Mouse (Mus musculus): ENCODE data around the gene Micall1. TPM values are rescaled to one million over a fixed set of nuclear protein-coding genes. Genes with fewer than 3 reads are reported as not detected.

Gene Micall1
- polyA plus RNA-seq, 1 experiment from 2014 or later = 6.6 TPM

DNA sequence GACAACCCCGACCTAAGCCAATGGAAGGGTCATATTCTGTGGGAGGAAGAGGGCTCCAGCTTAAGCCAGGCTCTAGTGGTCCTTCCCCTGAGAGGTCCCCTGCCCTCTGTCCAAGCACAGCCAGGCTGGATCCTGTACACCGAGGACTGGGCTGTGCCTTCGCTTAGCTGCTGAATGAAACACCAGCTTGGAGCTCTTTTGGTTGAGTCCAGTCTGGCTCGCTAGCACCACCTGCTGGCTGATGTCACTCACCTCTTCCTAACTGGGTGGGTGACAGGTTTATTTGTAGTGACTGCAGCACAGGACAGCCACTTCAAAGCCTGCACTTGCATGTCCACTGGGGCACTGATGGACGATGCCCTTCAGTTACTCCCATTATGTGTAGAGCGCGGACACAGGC, 39.8 kb downstream of the Micall1 start:
- peaks cover 57% of the 10 kb centered on the region for H3K36me3 ChIP-seq (ENCODE audit: insufficient read depth, low read length)

DNA sequence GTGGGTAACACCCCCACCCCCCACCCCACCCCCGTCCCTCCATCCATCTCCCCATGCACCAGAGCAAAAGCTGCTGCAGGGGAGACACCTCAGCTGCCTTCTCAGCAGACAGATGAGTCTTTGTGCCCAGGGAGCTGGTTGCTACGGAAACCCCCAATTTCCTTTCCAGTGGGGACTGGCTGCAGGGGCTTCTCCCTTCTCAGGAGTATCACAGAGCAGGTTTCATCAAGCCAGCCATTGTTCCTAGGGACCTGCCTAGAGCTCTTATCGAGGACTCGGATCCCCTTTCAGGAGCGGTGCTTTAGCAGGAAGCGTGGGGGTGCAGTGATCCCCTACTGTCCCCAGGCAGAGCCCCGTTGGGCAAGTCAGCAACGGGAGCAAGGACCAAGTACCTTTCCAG, 43.2 kb downstream of the Micall1 start:
- H3K9ac ChIP-seq (ENCODE audit: low read depth, low read length) = no peak overlapping the region
- H3K36me3 ChIP-seq (ENCODE audit: insufficient read depth, low read length) = peaks cover 37% of the 10 kb centered on the region; the same call in 1 of the 2 replicates
- WGBS = 80% methylated on average over 8 of the region's 8 CpGs
- H3K4me3 ChIP-seq (replicated peaks; ENCODE audit: low read depth, low read length) = no peak overlapping the region
- H3K27ac ChIP-seq = no peak overlapping the region
- no peaks in the 10 kb centered on the region for H3K4me1 ChIP-seq (replicated peaks; ENCODE audit: insufficient read depth, low read length)
- no peaks in the 10 kb centered on the region for H3K27me3 ChIP-seq (ENCODE audit: insufficient read depth, low read length)
- ATAC-seq (replicated peaks; ENCODE audit: low FRiP score, low read depth) (no peak), DNase-seq (ENCODE audit: low spot score) (no peak)
- no peaks in the 10 kb centered on the region for H3K9me3 ChIP-seq (replicated peaks; ENCODE audit: low read length)
- TF ChIP-seq CTCF (IDR thresholded peaks at IDR 0.05; ENCODE audit: low read depth) = no peak
- H3K4me2 ChIP-seq (ENCODE audit: low read length) = no peak overlapping the region

More for the DNA sequence above, 39.8 kb downstream of the Micall1 start:
- TF ChIP-seq CTCF (IDR thresholded peaks at IDR 0.05; ENCODE audit: low read depth) = peak; percentile 94
- DNase-seq (ENCODE audit: low spot score) (peak; percentile 89), ATAC-seq (replicated peaks; ENCODE audit: low FRiP score, low read depth) (peak; percentile 43; the same call in 1 of the 2 replicates)
- Histone ChIP-seq H3K9ac (ENCODE audit: low read depth, low read length) (no peak overlapping the region), H3K27ac (no peak overlapping the region), H3K4me3 (replicated peaks; ENCODE audit: low read depth, low read length) (no peak overlapping the region), H3K4me1 (replicated peaks; ENCODE audit: insufficient read depth, low read length) (no peaks in the 10 kb centered on the region), H3K4me2 (ENCODE audit: low read length) (no peak overlapping the region), H3K27me3 (ENCODE audit: insufficient read depth, low read length) (no peaks in the 10 kb centered on the region), H3K9me3 (replicated peaks; ENCODE audit: low read length) (no peaks in the 10 kb centered on the region)
- WGBS = 45% methylated on average over 7 of the region's 7 CpGs

DNA sequence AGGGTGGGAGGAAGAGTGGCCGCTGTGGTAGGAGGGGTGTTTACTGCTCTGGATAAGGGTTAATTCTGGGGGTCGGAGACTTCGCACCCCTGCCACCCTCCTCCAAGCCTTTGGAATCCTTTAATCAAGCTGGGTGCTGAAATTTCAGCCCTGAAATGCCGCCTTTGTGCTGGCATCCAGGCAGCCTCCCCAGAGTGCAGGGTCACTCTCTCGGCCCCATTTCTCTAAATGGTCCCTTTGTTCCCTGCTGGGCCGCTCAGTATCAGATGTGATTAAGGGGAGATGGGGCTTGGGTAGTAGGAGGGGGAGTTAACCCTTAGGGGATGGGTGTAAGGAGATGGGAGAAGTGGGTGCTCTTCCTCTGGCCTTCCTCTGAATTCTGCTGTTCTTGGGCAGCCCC, 44.0 kb downstream of the Micall1 start:
- Histone ChIP-seq H3K27ac (no peak overlapping the region), H3K9me3 (replicated peaks; ENCODE audit: low read length) (no peaks in the 10 kb centered on the region), H3K4me3 (replicated peaks; ENCODE audit: low read depth, low read length) (no peak overlapping the region), H3K4me1 (replicated peaks; ENCODE audit: insufficient read depth, low read length) (no peaks in the 10 kb centered on the region), H3K4me2 (ENCODE audit: low read length) (no peak overlapping the region), H3K36me3 (ENCODE audit: insufficient read depth, low read length) (peaks cover 30% of the 10 kb centered on the region; the same call in 1 of the 2 replicates), H3K27me3 (ENCODE audit: insufficient read depth, low read length) (no peaks in the 10 kb centered on the region), H3K9ac (ENCODE audit: low read depth, low read length) (no peak overlapping the region)
- no peak for TF ChIP-seq CTCF (IDR thresholded peaks at IDR 0.05; ENCODE audit: low read depth)
- DNase-seq (ENCODE audit: low spot score) = no peak
- ATAC-seq (replicated peaks; ENCODE audit: low FRiP score, low read depth) = no peak
- WGBS = 61% methylated on average over 6 of the region's 6 CpGs

DNA sequence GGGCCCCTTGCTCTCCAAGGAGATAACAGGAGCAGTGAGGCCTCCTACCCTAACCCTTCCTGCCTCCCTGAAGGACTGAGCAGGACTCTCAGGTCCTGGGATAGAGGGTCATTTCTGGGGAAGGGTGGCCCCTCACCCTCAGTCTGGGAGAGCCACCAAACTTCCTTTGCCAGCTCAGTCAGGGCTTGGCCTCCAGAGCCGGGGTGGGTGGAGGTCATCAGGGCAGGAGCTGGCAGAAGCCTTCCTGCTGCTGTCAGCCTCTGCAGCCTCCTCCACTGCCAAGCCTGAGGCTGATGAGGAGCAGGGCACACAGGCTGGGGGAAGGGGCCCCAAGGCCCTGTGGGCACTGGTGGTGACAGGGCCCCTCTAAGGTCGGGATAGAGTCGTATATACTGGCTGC, 46.9 kb downstream of the Micall1 start:
- no peak for TF ChIP-seq CTCF (IDR thresholded peaks at IDR 0.05; ENCODE audit: low read depth)
- H3K36me3 ChIP-seq (ENCODE audit: insufficient read depth, low read length) = 0 out of 2 replicates have a peak, but pooled peaks cover 15% of the 10 kb centered on the region
- no peak overlapping the region for H3K4me2 ChIP-seq (ENCODE audit: low read length)
- no peak overlapping the region for H3K9ac ChIP-seq (ENCODE audit: low read depth, low read length)
- H3K27ac ChIP-seq = no peak overlapping the region
- ATAC-seq (replicated peaks; ENCODE audit: low FRiP score, low read depth) = 0 out of 2 replicates have a peak, but pooled peaks have one; percentile 50
- no peaks in the 10 kb centered on the region for H3K27me3 ChIP-seq (ENCODE audit: insufficient read depth, low read length)
- 23% methylated on average over 3 of the region's 3 CpGs for WGBS
- no peaks in the 10 kb centered on the region for H3K4me1 ChIP-seq (replicated peaks; ENCODE audit: insufficient read depth, low read length)
- DNase-seq (ENCODE audit: low spot score) = no peak
- H3K4me3 ChIP-seq (replicated peaks; ENCODE audit: low read depth, low read length) = no peak overlapping the region
- no peaks in the 10 kb centered on the region for H3K9me3 ChIP-seq (replicated peaks; ENCODE audit: low read length)

DNA sequence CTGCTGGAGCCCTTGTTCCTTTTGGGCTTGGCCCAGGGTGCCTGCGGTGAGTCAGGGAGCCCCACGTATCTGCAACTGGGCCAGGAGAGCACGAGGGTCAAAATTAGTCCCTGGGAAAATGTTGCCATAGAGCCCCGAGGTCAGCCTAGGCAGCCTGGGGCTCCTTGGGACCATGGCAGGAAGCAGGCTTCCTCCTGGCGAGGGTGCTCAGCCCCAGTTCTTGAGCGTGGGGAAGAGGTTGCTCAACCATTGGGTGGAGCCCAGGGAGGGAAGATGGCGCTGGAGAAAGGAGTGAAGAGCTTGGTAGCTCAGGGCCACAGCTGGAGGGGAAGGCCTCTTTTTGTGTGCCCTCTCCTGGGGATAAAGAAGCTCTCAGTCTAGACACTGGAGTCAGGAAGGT, 53.6 kb downstream of the Micall1 start:
- H3K27me3 ChIP-seq (ENCODE audit: insufficient read depth, low read length) = peaks cover 33% of the 10 kb centered on the region
- no peak overlapping the region for H3K4me3 ChIP-seq (replicated peaks; ENCODE audit: low read depth, low read length)
- H3K9ac ChIP-seq (ENCODE audit: low read depth, low read length) = no peak overlapping the region

DNA sequence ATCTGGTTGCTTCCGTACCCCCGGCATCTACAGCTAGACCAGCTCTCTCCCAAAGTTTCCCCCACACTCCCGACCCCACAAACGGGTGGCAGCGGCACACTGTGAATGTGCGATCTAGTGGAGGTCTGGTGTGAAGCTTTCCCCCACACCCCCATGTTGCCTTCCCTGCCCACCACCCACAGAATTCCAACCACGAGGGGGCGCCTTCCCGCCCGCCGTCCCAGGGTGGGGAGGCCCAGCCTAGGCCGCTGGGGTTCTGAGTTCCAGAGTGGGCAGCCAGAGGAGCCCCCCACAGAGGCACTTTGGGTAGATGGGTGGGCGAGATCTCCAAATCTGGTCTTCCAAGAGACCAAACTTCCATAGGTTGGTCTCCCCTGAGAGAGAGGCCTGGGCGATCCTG, 54.1 kb downstream of the Micall1 start:
- ATAC-seq (replicated peaks; ENCODE audit: low FRiP score, low read depth) = no peak
- no peaks in the 10 kb centered on the region for H3K4me1 ChIP-seq (replicated peaks; ENCODE audit: insufficient read depth, low read length)
- 48% methylated on average over 14 of the region's 14 CpGs for WGBS
- DNase-seq (ENCODE audit: low spot score) = no peak
- peaks cover 33% of the 10 kb centered on the region for H3K27me3 ChIP-seq (ENCODE audit: insufficient read depth, low read length)
- H3K36me3 ChIP-seq (ENCODE audit: insufficient read depth, low read length) = no peaks in the 10 kb centered on the region
- no peak overlapping the region for H3K27ac ChIP-seq
- no peak overlapping the region for H3K9ac ChIP-seq (ENCODE audit: low read depth, low read length)
- peak; percentile 46 for TF ChIP-seq CTCF (IDR thresholded peaks at IDR 0.05; ENCODE audit: low read depth)
- no peak overlapping the region for H3K4me2 ChIP-seq (ENCODE audit: low read length)
- no peak overlapping the region for H3K4me3 ChIP-seq (replicated peaks; ENCODE audit: low read depth, low read length)
- no peaks in the 10 kb centered on the region for H3K9me3 ChIP-seq (replicated peaks; ENCODE audit: low read length)

More for the DNA sequence above, 53.6 kb downstream of the Micall1 start:
- DNase-seq (ENCODE audit: low spot score) (no peak), ATAC-seq (replicated peaks; ENCODE audit: low FRiP score, low read depth) (no peak)
- H3K4me1 ChIP-seq (replicated peaks; ENCODE audit: insufficient read depth, low read length) = no peaks in the 10 kb centered on the region
- WGBS = 68% methylated on average over 7 of the region's 7 CpGs
- no peaks in the 10 kb centered on the region for H3K9me3 ChIP-seq (replicated peaks; ENCODE audit: low read length)
- TF ChIP-seq CTCF (IDR thresholded peaks at IDR 0.05; ENCODE audit: low read depth) = no peak
- H3K27ac ChIP-seq = no peak overlapping the region
- no peaks in the 10 kb centered on the region for H3K36me3 ChIP-seq (ENCODE audit: insufficient read depth, low read length)
- no peak overlapping the region for H3K4me2 ChIP-seq (ENCODE audit: low read length)

DNA sequence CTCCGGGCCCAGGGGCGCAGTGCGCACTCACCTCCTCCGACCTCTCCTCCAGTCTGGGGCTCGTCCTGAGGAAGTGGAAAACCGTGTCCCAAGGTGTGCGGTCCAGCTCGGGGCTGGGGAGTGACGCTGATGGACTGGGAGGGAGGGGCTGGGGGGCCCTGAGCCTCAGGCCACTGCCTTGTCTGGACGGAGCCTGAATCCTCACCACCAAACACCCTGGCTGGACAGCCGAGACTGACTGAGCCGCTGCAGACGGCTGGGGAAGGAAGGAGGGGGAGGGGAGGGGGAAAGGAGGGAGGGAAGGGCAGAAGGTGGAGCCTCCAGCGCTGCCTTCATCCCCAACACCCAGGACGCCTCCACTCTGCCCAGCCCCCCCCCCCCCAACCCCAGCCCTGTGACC, 55.6 kb downstream of the Micall1 start:
- no peak for TF ChIP-seq CTCF (IDR thresholded peaks at IDR 0.05; ENCODE audit: low read depth)
- no peak; the same call in 1 of the 2 replicates for ATAC-seq (replicated peaks; ENCODE audit: low FRiP score, low read depth)
- Histone ChIP-seq H3K27ac (no peak overlapping the region), H3K4me3 (replicated peaks; ENCODE audit: low read depth, low read length) (no peak overlapping the region), H3K27me3 (ENCODE audit: insufficient read depth, low read length) (peaks cover 33% of the 10 kb centered on the region), H3K4me2 (ENCODE audit: low read length) (no peak overlapping the region), H3K9me3 (replicated peaks; ENCODE audit: low read length) (no peaks in the 10 kb centered on the region), H3K4me1 (replicated peaks; ENCODE audit: insufficient read depth, low read length) (no peaks in the 10 kb centered on the region), H3K36me3 (ENCODE audit: insufficient read depth, low read length) (no peaks in the 10 kb centered on the region), H3K9ac (ENCODE audit: low read depth, low read length) (no peak overlapping the region)
- whole genome bisulfite sequencing = 12% methylated on average over 15 of the region's 15 CpGs
- DNase-seq (ENCODE audit: low spot score) = no peak

Measured in kidney, postnatal 0 days (tissue).